Mouse (Mus musculus) ZHBTc4 (cell line): Measurements from ENCODE around the gene Ing5.
"Not testable (repeated sequence)": the region's sequence is repeated elsewhere in the genome, so short reads cannot be mapped to it uniquely, and the experiment has no call there.

Source experiments
- DNase-seq: peaks from one replicate; pipeline ENCODE4 v3.0.0-alpha.2; 2011; ENCODE audit warnings: low read depth, low spot score

The Ing5 gene

DNA sequence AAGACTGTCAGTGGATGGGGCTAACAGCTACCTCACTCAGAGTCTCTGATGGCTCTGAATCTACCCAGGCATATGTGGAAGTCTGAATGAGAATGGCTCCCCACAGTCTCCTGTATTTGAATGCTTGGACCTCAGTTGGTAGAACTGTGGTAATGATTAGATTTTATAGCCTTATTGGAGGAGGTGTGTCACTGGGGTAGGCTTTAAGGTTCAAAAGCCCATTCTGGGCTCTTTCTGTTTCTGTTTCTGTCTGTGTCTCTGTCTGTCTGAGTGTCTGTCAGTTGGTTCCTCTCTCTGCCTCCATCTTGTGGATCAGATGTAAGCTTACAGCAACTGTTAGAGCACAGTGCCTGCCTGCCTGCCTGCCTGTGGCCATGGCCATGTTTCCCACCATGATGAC, 55.9 kb downstream of the Ing5 start:
- DNase-seq, result no peak

DNA sequence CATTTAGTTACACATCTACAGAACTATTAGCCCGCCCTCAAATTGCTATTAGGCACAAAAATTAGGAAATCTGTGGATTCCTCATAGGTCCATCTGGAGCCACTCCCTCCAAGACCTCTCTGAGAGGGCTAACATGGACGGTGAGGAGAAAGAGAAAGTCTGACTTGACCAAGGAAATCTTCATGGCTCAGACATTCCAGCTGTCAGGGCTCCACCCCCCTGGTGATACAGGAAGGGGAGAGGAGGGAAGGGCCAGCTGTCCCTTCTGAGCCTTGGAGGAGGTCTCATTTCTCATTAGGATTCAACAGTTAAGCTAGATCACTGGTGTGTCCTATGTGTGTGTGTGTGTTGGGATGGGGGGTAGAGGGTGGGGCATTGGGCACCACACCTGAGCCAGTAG, 57.3 kb downstream of the Ing5 start, which contains the start of gene Gal3st2:
Gal3st2 (plus strand) TSS at position 259 of the 400 bp plus-strand sequence.
- DNase-seq, result not testable (repeated sequence)
